Comparison of ENCODE assay signal across 12 mouse cellular contexts in genomic region chr11:86996266-86996665, GRCm38 (mm10). TPM values are rescaled to one million over a fixed set of nuclear protein-coding genes. Genes with fewer than 3 reads are reported as not detected.
DNase-seq lines count a peak whose midpoint lies in the region; ATAC-seq and TF ChIP-seq lines count a peak whose summit lies in the region.
"Had no signal": no experiment of that assay in that cellular context is flagged by ENCODE, and none has a peak within 500 bp of the region (broad histone marks: within the 10 kb centered on the region; RNA-seq: fewer than 3 reads in every experiment).

No protein-coding gene starts in this region.

- peaks cover 51% of the 10 kb centered on the region for H3K4me1 ChIP-seq in forebrain, embryonic 10.5 days
- H3K4me1 ChIP-seq in forebrain, embryonic 15.5 days = peaks cover 34% of the 10 kb centered on the region
- peaks cover 20% of the 10 kb centered on the region; the same call in 1 of the 2 replicates for H3K4me1 ChIP-seq in heart, postnatal 0 days (ENCODE audit: control insufficient read depth, insufficient read depth)
- peaks cover 47% of the 10 kb centered on the region for H3K4me1 ChIP-seq in midbrain, embryonic 10.5 days
- H3K4me1 ChIP-seq in midbrain, embryonic 15.5 days = peaks cover 32% of the 10 kb centered on the region
- peaks cover 32% of the 10 kb centered on the region for H3K4me1 ChIP-seq in limb, embryonic 10.5 days

- H3K9ac ChIP-seq in forebrain, embryonic 15.5 days (replicated peaks) = no peak overlapping the region
- no peak overlapping the region for H3K9ac ChIP-seq in heart, postnatal 0 days (replicated peaks; ENCODE audit: low read depth, low read length)
- no peak overlapping the region for H3K9ac ChIP-seq in midbrain, embryonic 15.5 days
- H3K9ac ChIP-seq: embryonic facial prominence, embryonic 15.5 days; forebrain, embryonic 12.5 days; neural tube, embryonic 12.5 days; stomach, embryonic 15.5 days had no signal

- DNase-seq in forebrain, embryonic 10.5 days (ENCODE audit: extremely low spot score, low spot score) = no peak
- DNase-seq in heart, postnatal 0 days (ENCODE audit: low spot score) = no peak
- DNase-seq in heart, adult 8-10 months (ENCODE audit: low spot score) = no peak
- no peak for DNase-seq in midbrain, embryonic 10.5 days (ENCODE audit: low spot score)
- no peak for DNase-seq in limb, embryonic 10.5 days (ENCODE audit: low spot score)
- no peak for DNase-seq in spleen, postnatal 14 days (ENCODE audit: low spot score in 2 of 2)

- H3K27ac ChIP-seq in forebrain, embryonic 10.5 days = peak overlapping the region; percentile 71
- no peak overlapping the region; the same call in 1 of the 2 replicates for H3K27ac ChIP-seq in forebrain, embryonic 15.5 days (replicated peaks)
- H3K27ac ChIP-seq in heart, postnatal 0 days (ENCODE audit: low read depth) = peak overlapping the region; percentile 22
- peak overlapping the region; percentile 75 for H3K27ac ChIP-seq in midbrain, embryonic 10.5 days (replicated peaks)
- H3K27ac ChIP-seq in midbrain, embryonic 15.5 days = no peak overlapping the region
- H3K27ac ChIP-seq in limb, embryonic 10.5 days = peak overlapping the region; percentile 33; the same call in 1 of the 2 replicates
- H3K27ac ChIP-seq: embryonic facial prominence, embryonic 15.5 days; neural tube, embryonic 12.5 days had no signal

- WGBS in forebrain, embryonic 10.5 days = 35% methylated on average over 2 of the region's 2 CpGs
- 41% methylated on average over 2 of the region's 2 CpGs for WGBS in forebrain, embryonic 15.5 days
- 77% methylated on average over 2 of the region's 2 CpGs for WGBS in heart, postnatal 0 days
- WGBS in midbrain, embryonic 10.5 days = 35% methylated on average over 2 of the region's 2 CpGs
- WGBS in midbrain, embryonic 15.5 days = 28% methylated on average over 2 of the region's 2 CpGs
- 53% methylated on average over 2 of the region's 2 CpGs for WGBS in limb, embryonic 10.5 days

- no peak overlapping the region for H3K4me3 ChIP-seq in forebrain, embryonic 10.5 days
- no peak overlapping the region for H3K4me3 ChIP-seq in forebrain, embryonic 15.5 days
- no peak overlapping the region for H3K4me3 ChIP-seq in heart, postnatal 0 days (ENCODE audit: low read depth, low read length)
- H3K4me3 ChIP-seq in midbrain, embryonic 10.5 days = no peak overlapping the region
- H3K4me3 ChIP-seq in midbrain, embryonic 15.5 days = no peak overlapping the region
- H3K4me3 ChIP-seq in limb, embryonic 10.5 days = no peak overlapping the region
- H3K4me3 ChIP-seq: embryonic facial prominence, embryonic 15.5 days; forebrain, embryonic 12.5 days; neural tube, embryonic 12.5 days; stomach, embryonic 15.5 days had no signal

- no peaks in the 10 kb centered on the region for H3K36me3 ChIP-seq in forebrain, embryonic 10.5 days (replicated peaks)
- no peaks in the 10 kb centered on the region for H3K36me3 ChIP-seq in forebrain, embryonic 15.5 days
- H3K36me3 ChIP-seq in heart, postnatal 0 days (replicated peaks; ENCODE audit: control insufficient read depth, insufficient read depth, low read length) = no peaks in the 10 kb centered on the region
- H3K36me3 ChIP-seq in midbrain, embryonic 10.5 days = no peaks in the 10 kb centered on the region
- H3K36me3 ChIP-seq in midbrain, embryonic 15.5 days (replicated peaks) = no peaks in the 10 kb centered on the region
- H3K36me3 ChIP-seq in limb, embryonic 10.5 days = no peaks in the 10 kb centered on the region
- H3K36me3 ChIP-seq: embryonic facial prominence, embryonic 15.5 days; forebrain, embryonic 12.5 days; neural tube, embryonic 12.5 days; stomach, embryonic 15.5 days had no signal

- no peak for TF ChIP-seq EP300 in heart, postnatal 0 days (IDR thresholded peaks at IDR 0.05; ENCODE audit: low read depth)

- H3K4me2 ChIP-seq in forebrain, embryonic 15.5 days (replicated peaks) = no peak overlapping the region
- H3K4me2 ChIP-seq in heart, postnatal 0 days (ENCODE audit: low read depth, low read length) = no peak overlapping the region
- no peak overlapping the region for H3K4me2 ChIP-seq in midbrain, embryonic 15.5 days
- H3K4me2 ChIP-seq: embryonic facial prominence, embryonic 15.5 days; forebrain, embryonic 12.5 days; neural tube, embryonic 12.5 days; stomach, embryonic 15.5 days had no signal

- no peaks in the 10 kb centered on the region for H3K9me3 ChIP-seq in forebrain, embryonic 10.5 days
- no peaks in the 10 kb centered on the region for H3K9me3 ChIP-seq in forebrain, embryonic 15.5 days
- no peaks in the 10 kb centered on the region for H3K9me3 ChIP-seq in heart, postnatal 0 days (replicated peaks; ENCODE audit: control insufficient read depth, low read length)
- H3K9me3 ChIP-seq in midbrain, embryonic 10.5 days (replicated peaks) = no peaks in the 10 kb centered on the region
- no peaks in the 10 kb centered on the region for H3K9me3 ChIP-seq in midbrain, embryonic 15.5 days
- H3K9me3 ChIP-seq in limb, embryonic 10.5 days (replicated peaks) = no peaks in the 10 kb centered on the region
- H3K9me3 ChIP-seq: embryonic facial prominence, embryonic 15.5 days; forebrain, embryonic 12.5 days; neural tube, embryonic 12.5 days; stomach, embryonic 15.5 days had no signal

- TF ChIP-seq CTCF in heart, postnatal 0 days (IDR thresholded peaks at IDR 0.05; ENCODE audit: low read depth) = no peak

- H3K27me3 ChIP-seq in forebrain, embryonic 10.5 days (ENCODE audit: poor library complexity, severe bottlenecking) = peaks cover 16% of the 10 kb centered on the region
- no peaks in the 10 kb centered on the region for H3K27me3 ChIP-seq in forebrain, embryonic 15.5 days
- no peaks in the 10 kb centered on the region for H3K27me3 ChIP-seq in heart, postnatal 0 days (ENCODE audit: control insufficient read depth, insufficient read depth, low read length)
- peaks cover 13% of the 10 kb centered on the region for H3K27me3 ChIP-seq in midbrain, embryonic 10.5 days (ENCODE audit: low read depth, poor library complexity, severe bottlenecking)
- H3K27me3 ChIP-seq in midbrain, embryonic 15.5 days (replicated peaks) = no peaks in the 10 kb centered on the region
- H3K27me3 ChIP-seq in limb, embryonic 10.5 days (ENCODE audit: low read depth, poor library complexity, severe bottlenecking) = peaks cover 8% of the 10 kb centered on the region; the same call in 1 of the 2 replicates
- H3K27me3 ChIP-seq: embryonic facial prominence, embryonic 15.5 days; neural tube, embryonic 12.5 days; stomach, embryonic 15.5 days had no signal

- ATAC-seq in forebrain, embryonic 15.5 days (replicated peaks) = no peak
- ATAC-seq in heart, postnatal 0 days (ENCODE audit: insufficient read depth, low read depth) = no peak
- no peak for ATAC-seq in midbrain, embryonic 15.5 days (replicated peaks)

RNA-seq across cellular contexts. Expression of gene Ypel2, which starts 2.8 kb away (rescaled TPM):
- 2.9 and 3.2 TPM in 2 replicates for polyA plus RNA-seq in forebrain, embryonic 10.5 days (2016; fragmentation: Nextera tagmentation; extraction: Ambion mirVana)
- 8.1 and 8.3 TPM in 2 replicates for polyA plus RNA-seq in forebrain, embryonic 15.5 days (2015; fragmentation: Nextera tagmentation; extraction: Ambion mirVana)
- total RNA-seq in heart, postnatal 0 days (2014; rRNA removed; ENCODE audit: low replicate concordance) = 16.3 and 18.4 TPM in 2 replicates
- polyA plus RNA-seq in heart, postnatal 0 days (2015; fragmentation: Nextera tagmentation; extraction: Ambion mirVana) = 16.1 and 17.8 TPM in 2 replicates
- total RNA-seq in heart, adult 8-10 months (2022) = 10 to 100 TPM in 2 of 4 experiments, 1 to 10 TPM in 2; 8.2 to 15.7 (median 11.9) TPM
- polyA plus RNA-seq in midbrain, embryonic 10.5 days (2016; fragmentation: Nextera tagmentation; extraction: Ambion mirVana) = 3.0 and 4.4 TPM in 2 replicates
- 6.6 and 6.8 TPM in 2 replicates for polyA plus RNA-seq in midbrain, embryonic 15.5 days (2015; fragmentation: Nextera tagmentation; extraction: Ambion mirVana)
- polyA plus RNA-seq in limb, embryonic 10.5 days (2016; fragmentation: Nextera tagmentation; extraction: Ambion mirVana) = 3.0 and 5.5 TPM in 2 replicates

Comparison
In these comparisons a context has a peak if more than half of its experiments do, and no peak if none do; other contexts are left out.
1. H3K27ac ChIP-seq: peak in forebrain, embryonic 10.5 days (single experiment), heart, postnatal 0 days (single experiment), midbrain, embryonic 10.5 days (single experiment) and limb, embryonic 10.5 days (single experiment); none in forebrain, embryonic 15.5 days (single experiment) and midbrain, embryonic 15.5 days (single experiment).